Mouse (Mus musculus) cerebellum, postnatal 36 days (tissue): Measurements from ENCODE around the gene Mettl27.
"Not testable (repeated sequence)": the region's sequence is repeated elsewhere in the genome, so short reads cannot be mapped to it uniquely, and the experiment has no call there.

Source experiments
- DNase-seq, 2 experiments: peaks; one replicate each; pipeline ENCODE4 v3.0.0; 2021 to 2022; ENCODE audit warnings: mixed read lengths in 2 of 2

The Mettl27 gene

GRCm38 (mm10) chr5:134921106-134921505 is 11.1 kb upstream of the Mettl27 start:
- DNase-seq, result no peak

- DNase-seq, result no peak
Observed at GRCm38 (mm10) chr5:134923141-134923540, 9.0 kb upstream of the Mettl27 start.

GRCm38 (mm10) chr5:134926726-134927125 is 5.4 kb upstream of the Mettl27 start:
- no peak for DNase-seq

- no peak for DNase-seq
Observed at GRCm38 (mm10) chr5:134929988-134930387, 2.2 kb upstream of the Mettl27 start.

- peak; percentile 57 for DNase-seq
Observed at GRCm38 (mm10) chr5:134932903-134933276, 722 bp downstream of the Mettl27 start.

GRCm38 (mm10) chr5:134933281-134933680 is 1.1 kb downstream of the Mettl27 start:
- no peak for DNase-seq

GRCm38 (mm10) chr5:134933686-134934085 is 1.5 kb downstream of the Mettl27 start:
- not testable (repeated sequence) for DNase-seq

- DNase-seq, result no peak
Observed at GRCm38 (mm10) chr5:134934666-134935065, 2.5 kb downstream of the Mettl27 start.

GRCm38 (mm10) chr5:134936051-134936450 is 3.9 kb downstream of the Mettl27 start:
- DNase-seq, result no peak

GRCm38 (mm10) chr5:134936626-134937185 is 4.5 kb downstream of the Mettl27 start:
- DNase-seq, result no peak

- no peak for DNase-seq
Observed at GRCm38 (mm10) chr5:134939069-134939468, 6.9 kb downstream of the Mettl27 start.

- not testable (repeated sequence) for DNase-seq
Observed at GRCm38 (mm10) chr5:134939554-134939953, 7.4 kb downstream of the Mettl27 start.

- DNase-seq, result no peak
Observed at GRCm38 (mm10) chr5:134941472-134942209, 9.5 kb downstream of the Mettl27 start.

- peak in 1 of 2 experiments; percentile 16 for DNase-seq
Observed at GRCm38 (mm10) chr5:134942740-134943139, 10.6 kb downstream of the Mettl27 start.

GRCm38 (mm10) chr5:134944179-134944578 is 12.0 kb downstream of the Mettl27 start:
- DNase-seq, result no peak

GRCm38 (mm10) chr5:134945266-134945959 is 13.2 kb downstream of the Mettl27 start:
- DNase-seq, result no peak

GRCm38 (mm10) chr5:134946063-134946856 is 14.1 kb downstream of the Mettl27 start:
- DNase-seq, result no peak

GRCm38 (mm10) chr5:134946857-134947255 is 14.7 kb downstream of the Mettl27 start, which contains the start of gene Cldn4:
TSS of gene Cldn4 (minus strand) at chr5:134946934.
- DNase-seq, result no peak

GRCm38 (mm10) chr5:134947420-134948084 is 15.4 kb downstream of the Mettl27 start:
- DNase-seq, result no peak

- no peak for DNase-seq
Observed at GRCm38 (mm10) chr5:134948085-134948439, 15.9 kb downstream of the Mettl27 start.

- DNase-seq, result no peak
Observed at GRCm38 (mm10) chr5:134951053-134951884, 19.1 kb downstream of the Mettl27 start.

- DNase-seq, result no peak
Observed at GRCm38 (mm10) chr5:134955491-134955890, 23.3 kb downstream of the Mettl27 start.
